Comparison of ENCODE assay signal across 8 mouse cellular contexts in genomic region chr19:4163543-4163887, GRCm38 (mm10). TPM values are rescaled to one million over a fixed set of nuclear protein-coding genes. Genes with fewer than 3 reads are reported as not detected.
A peak's percentile ranks its signal among the peaks of the same experiment; 100 is the strongest.
DNase-seq lines count a peak whose midpoint lies in the region; ATAC-seq and TF ChIP-seq lines count a peak whose summit lies in the region.

No protein-coding gene starts in this region.

- H3K9me3 ChIP-seq in erythroblast, embryonic 14.5 days (ENCODE audit: control insufficient read depth, low read length), result no peaks in the 10 kb centered on the region; the same call in 1 of the 2 replicates
- H3K9me3 ChIP-seq in liver, embryonic 12.5 days (replicated peaks), result no peaks in the 10 kb centered on the region
- no peaks in the 10 kb centered on the region for H3K9me3 ChIP-seq in stomach, postnatal 0 days (ENCODE audit: control insufficient read depth, low read length)

- no peak for TF ChIP-seq POLR2A in spleen, adult 2 months (IDR thresholded peaks at IDR 0.05; ENCODE audit: low read depth, low read length)

- H3K27me3 ChIP-seq in erythroblast, embryonic 14.5 days (ENCODE audit: control insufficient read depth), result no peaks in the 10 kb centered on the region
- no peaks in the 10 kb centered on the region for H3K27me3 ChIP-seq in spleen, adult 2 months (ENCODE audit: control insufficient read depth, insufficient read depth, low read length)
- H3K27me3 ChIP-seq in liver, embryonic 12.5 days (replicated peaks), result no peaks in the 10 kb centered on the region
- no peaks in the 10 kb centered on the region for H3K27me3 ChIP-seq in stomach, postnatal 0 days (ENCODE audit: control insufficient read depth, insufficient read depth, low read length)

- H3K27ac ChIP-seq in spleen, adult 2 months (ENCODE audit: insufficient read depth, low read length), result peak overlapping the region; percentile 34; the same call in 1 of the 2 replicates
- peak overlapping the region; percentile 73 for H3K27ac ChIP-seq in liver, embryonic 12.5 days
- 0 out of 2 replicates have a peak overlapping the region, but pooled peaks have one; percentile 40 for H3K27ac ChIP-seq in stomach, postnatal 0 days (replicated peaks)

- H3K4me2 ChIP-seq in liver, embryonic 12.5 days, result peak overlapping the region; percentile 92
- peak overlapping the region; percentile 49 for H3K4me2 ChIP-seq in stomach, postnatal 0 days (replicated peaks; ENCODE audit: low read depth)

- peaks cover 35% of the 10 kb centered on the region for H3K36me3 ChIP-seq in erythroblast, embryonic 14.5 days (ENCODE audit: control insufficient read depth)
- H3K36me3 ChIP-seq in spleen, adult 2 months (ENCODE audit: control insufficient read depth, insufficient read depth, low read length), result peaks cover 7% of the 10 kb centered on the region
- H3K36me3 ChIP-seq in liver, embryonic 12.5 days, result peaks cover 32% of the 10 kb centered on the region
- peaks cover 17% of the 10 kb centered on the region for H3K36me3 ChIP-seq in stomach, postnatal 0 days (ENCODE audit: control insufficient read depth, insufficient read depth, low read length)

- H3K4me3 ChIP-seq in erythroblast, embryonic 14.5 days (replicated peaks), result peak overlapping the region; percentile 81
- peak overlapping the region; percentile 74 for H3K4me3 ChIP-seq in spleen, adult 2 months (ENCODE audit: extremely low read depth, insufficient read depth, insufficient read length)
- peak overlapping the region; percentile 76 for H3K4me3 ChIP-seq in liver, embryonic 12.5 days
- H3K4me3 ChIP-seq in stomach, postnatal 0 days (ENCODE audit: low read depth, low read length), result peak overlapping the region; percentile 70

- DNase-seq in spleen, adult 2 months (ENCODE audit: low read depth in 1 of 2, low spot score in 2 of 2), result no peak
- DNase-seq in spleen, postnatal 4 days (ENCODE audit: low spot score in 2 of 2), result no peak
- DNase-seq in stomach, postnatal 0 days (ENCODE audit: low spot score), result no peak
- DNase-seq in thymus, postnatal 36 days, result no peak
- no peak for DNase-seq in ovary, postnatal 14 days (ENCODE audit: low spot score)

- WGBS in spleen, adult 2 months, result 29% methylated on average over 4 of the region's 4 CpGs
- WGBS in liver, embryonic 12.5 days (ENCODE audit: insufficient replicate concordance), result 28% methylated on average over 4 of the region's 4 CpGs
- WGBS in stomach, postnatal 0 days, result 31% methylated on average over 4 of the region's 4 CpGs

- peaks cover 53% of the 10 kb centered on the region for H3K4me1 ChIP-seq in erythroblast, embryonic 14.5 days (ENCODE audit: control insufficient read depth)
- peaks cover 4% of the 10 kb centered on the region; the same call in 1 of the 2 replicates for H3K4me1 ChIP-seq in spleen, adult 2 months (ENCODE audit: control insufficient read depth, insufficient read depth, insufficient read length)
- H3K4me1 ChIP-seq in liver, embryonic 12.5 days, result peaks cover 51% of the 10 kb centered on the region
- no peaks in the 10 kb centered on the region for H3K4me1 ChIP-seq in stomach, postnatal 0 days (replicated peaks; ENCODE audit: control insufficient read depth, insufficient read depth)

- no peak for TF ChIP-seq CTCF in spleen, adult 2 months (IDR thresholded peaks at IDR 0.05; ENCODE audit: extremely low read depth, insufficient read depth, insufficient read length, insufficient replicate concordance)
- TF ChIP-seq CTCF in stomach, postnatal 0 days (IDR thresholded peaks at IDR 0.05; ENCODE audit: low read depth), result no peak

- no peak for TF ChIP-seq EP300 in stomach, postnatal 0 days (optimal IDR thresholded peaks at IDR 0.05)

- peak overlapping the region; percentile 77 for H3K9ac ChIP-seq in liver, embryonic 12.5 days
- 0 out of 2 replicates have a peak overlapping the region, but pooled peaks have one; percentile 1 for H3K9ac ChIP-seq in stomach, postnatal 0 days (ENCODE audit: low read length)

- ATAC-seq in erythroblast, adult 5-6 weeks (replicated peaks; ENCODE audit: low FRiP score, poor library complexity, severe bottlenecking), result no peak
- ATAC-seq in liver, embryonic 12.5 days, result peak; percentile 25; the same call in 1 of the 2 replicates
- ATAC-seq in stomach, postnatal 0 days (ENCODE audit: low FRiP score, low TSS enrichment), result no peak

RNA-seq across cellular contexts. Expression of gene Rps6kb2, which starts 0.4 kb away (rescaled TPM):
- 24.5 and 32.5 TPM in 2 replicates for polyA plus RNA-seq in erythroblast, embryonic 14.5 days (2012)
- total RNA-seq in erythroblast, adult 5-6 weeks (2015; ENCODE audit: low replicate concordance), result 7.1 and 25.3 TPM in 2 replicates
- 23.9 and 27.2 TPM in 2 replicates for total RNA-seq in erythroblast, adult 5-6 weeks (2017; ENCODE audit: low replicate concordance)
- polyA plus RNA-seq in spleen, adult 2 months (2012; rRNA removed), result 40.7 and 51.5 TPM in 2 replicates
- 39.1 and 39.4 TPM in 2 replicates for polyA plus RNA-seq in liver, embryonic 12.5 days (2016; fragmentation: Nextera tagmentation; extraction: Ambion mirVana)
- 41.1 and 49.3 TPM in 2 replicates for polyA plus RNA-seq in stomach, postnatal 0 days (2015; fragmentation: Nextera tagmentation; extraction: Ambion mirVana)

RNA-seq across cellular contexts. Expression of gene Ptprcap, which starts 10.1 kb away (rescaled TPM):
- 5.6 and 7.7 TPM in 2 replicates for polyA plus RNA-seq in erythroblast, embryonic 14.5 days (2012)
- total RNA-seq in erythroblast, adult 5-6 weeks (2015; ENCODE audit: low replicate concordance), result 22.9 and 36.6 TPM in 2 replicates
- total RNA-seq in erythroblast, adult 5-6 weeks (2017; ENCODE audit: low replicate concordance), result 7.7 and 8.3 TPM in 2 replicates
- polyA plus RNA-seq in spleen, adult 2 months (2012; rRNA removed), result 631 and 1,026 TPM in 2 replicates
- 24.3 and 26.2 TPM in 2 replicates for polyA plus RNA-seq in liver, embryonic 12.5 days (2016; fragmentation: Nextera tagmentation; extraction: Ambion mirVana)
- polyA plus RNA-seq in stomach, postnatal 0 days (2015; fragmentation: Nextera tagmentation; extraction: Ambion mirVana), result 1.1 and 1.3 TPM in 2 replicates

RNA-seq across cellular contexts. Expression of gene Carns1, which starts 11.8 kb away (rescaled TPM):
- polyA plus RNA-seq in erythroblast, embryonic 14.5 days (2012), result not detected in 2 replicates
- total RNA-seq in erythroblast, adult 5-6 weeks (2015; ENCODE audit: low replicate concordance), result 0.84 and 6.5 TPM in 2 replicates
- total RNA-seq in erythroblast, adult 5-6 weeks (2017; ENCODE audit: low replicate concordance), result 0.60 and 0.70 TPM in 2 replicates
- polyA plus RNA-seq in spleen, adult 2 months (2012; rRNA removed), result 52.0 and 64.5 TPM in 2 replicates
- 0.93 and 1.3 TPM in 2 replicates for polyA plus RNA-seq in liver, embryonic 12.5 days (2016; fragmentation: Nextera tagmentation; extraction: Ambion mirVana)
- 1.5 TPM in 2 replicates for polyA plus RNA-seq in stomach, postnatal 0 days (2015; fragmentation: Nextera tagmentation; extraction: Ambion mirVana)

RNA-seq across cellular contexts. Expression of gene Coro1b, which starts 15.1 kb away (rescaled TPM):
- 6.2 and 7.5 TPM in 2 replicates for polyA plus RNA-seq in erythroblast, embryonic 14.5 days (2012)
- 55.8 and 69.6 TPM in 2 replicates for total RNA-seq in erythroblast, adult 5-6 weeks (2015; ENCODE audit: low replicate concordance)
- 19.1 and 22.6 TPM in 2 replicates for total RNA-seq in erythroblast, adult 5-6 weeks (2017; ENCODE audit: low replicate concordance)
- polyA plus RNA-seq in spleen, adult 2 months (2012; rRNA removed), result 386 and 394 TPM in 2 replicates
- 86.5 and 86.9 TPM in 2 replicates for polyA plus RNA-seq in liver, embryonic 12.5 days (2016; fragmentation: Nextera tagmentation; extraction: Ambion mirVana)
- polyA plus RNA-seq in stomach, postnatal 0 days (2015; fragmentation: Nextera tagmentation; extraction: Ambion mirVana), result 127 and 133 TPM in 2 replicates

RNA-seq across cellular contexts. Expression of gene Cabp4, which starts 19.7 kb away (rescaled TPM):
- polyA plus RNA-seq in erythroblast, embryonic 14.5 days (2012), result 0.05 TPM in 2 replicates
- total RNA-seq in erythroblast, adult 5-6 weeks (2015; ENCODE audit: low replicate concordance), result not detected in 2 replicates
- 0.43 TPM in 1 of 2 replicates, not detected in the other for total RNA-seq in erythroblast, adult 5-6 weeks (2017; ENCODE audit: low replicate concordance)
- 1.9 and 2.2 TPM in 2 replicates for polyA plus RNA-seq in spleen, adult 2 months (2012; rRNA removed)
- 0.06 and 0.07 TPM in 2 replicates for polyA plus RNA-seq in liver, embryonic 12.5 days (2016; fragmentation: Nextera tagmentation; extraction: Ambion mirVana)
- 0.05 TPM in 1 of 2 replicates, not detected in the other for polyA plus RNA-seq in stomach, postnatal 0 days (2015; fragmentation: Nextera tagmentation; extraction: Ambion mirVana)

Comparison
In these comparisons a context has a peak if more than half of its experiments do, and no peak if none do; other contexts are left out.
1. RNA of gene Ptprcap, which starts 10.1 kb away (polyA plus RNA-seq): 631 to 1,026 TPM in spleen, adult 2 months; 24.3 to 26.2 TPM in liver, embryonic 12.5 days, 5.6 to 7.7 TPM in erythroblast, embryonic 14.5 days and 1.1 to 1.3 TPM in stomach, postnatal 0 days; every median in the first group is over 10 times any median in the second.
2. RNA of gene Carns1, which starts 11.8 kb away (polyA plus RNA-seq): 52.0 to 64.5 TPM in spleen, adult 2 months; 1.5 TPM in stomach, postnatal 0 days, 0.93 to 1.3 TPM in liver, embryonic 12.5 days and not detected in erythroblast, embryonic 14.5 days; every median in the first group is over 10 times any median in the second.
3. Peak in every context shown above with its lines, with median percentiles within 50 percentile points of each other: H3K4me3 ChIP-seq and H3K27ac ChIP-seq.